Mouse (Mus musculus): ENCODE results near the gene Olfr1218.
"Not testable (repeated sequence)": the region's sequence is repeated elsewhere in the genome, so short reads cannot be mapped to it uniquely, and the experiment has no call there.

Gene Olfr1218

DNA sequence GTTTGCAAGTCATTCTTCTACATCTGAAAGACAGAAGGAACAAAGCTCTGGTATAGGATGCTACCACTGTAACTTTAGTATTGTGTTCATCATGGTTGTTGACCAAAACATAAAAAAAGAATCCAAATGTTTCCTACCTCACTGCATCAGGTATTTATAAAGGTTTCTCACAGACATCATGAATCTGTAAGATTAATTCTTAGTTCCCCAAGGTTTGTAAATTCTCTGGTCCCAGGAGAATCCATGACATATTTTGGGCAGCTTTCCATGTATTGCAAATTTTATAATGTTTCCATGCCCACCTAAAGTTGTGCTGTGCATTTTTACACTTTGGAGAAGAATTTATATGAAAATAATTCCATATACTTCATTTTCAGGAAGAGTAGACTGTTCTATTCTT, at the start of gene Olfr1218:
TSS of gene Olfr1218 (minus strand) at position 101 of the 400 bp plus-strand sequence.
- no peak for DNase-seq (ENCODE audit: low read depth, low spot score)

DNA sequence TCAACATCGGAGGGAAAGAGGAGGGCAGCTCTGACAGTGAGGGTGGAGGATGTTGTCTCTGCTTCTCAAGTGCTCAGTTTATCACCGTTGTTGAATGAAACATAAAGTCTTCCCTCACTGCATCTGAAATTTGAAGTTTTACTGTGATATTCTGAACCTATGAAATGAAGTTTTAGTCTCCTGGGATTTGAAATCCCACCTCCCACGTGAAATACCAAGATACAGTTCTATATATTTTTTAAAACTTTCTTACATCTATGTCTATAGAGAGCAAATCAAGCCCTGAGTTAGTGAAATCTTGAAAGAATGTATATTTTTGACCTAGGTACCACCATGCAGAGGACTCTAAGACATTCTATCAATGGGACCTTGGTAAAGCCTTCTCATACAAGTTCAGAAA, 45.7 kb upstream of the Olfr1218 start, which contains the start of gene Olfr1220:
TSS of gene Olfr1220 (minus strand) at position 101 of the 400 bp plus-strand sequence.
- DNase-seq (ENCODE audit: low read depth, low spot score): no peak

DNA sequence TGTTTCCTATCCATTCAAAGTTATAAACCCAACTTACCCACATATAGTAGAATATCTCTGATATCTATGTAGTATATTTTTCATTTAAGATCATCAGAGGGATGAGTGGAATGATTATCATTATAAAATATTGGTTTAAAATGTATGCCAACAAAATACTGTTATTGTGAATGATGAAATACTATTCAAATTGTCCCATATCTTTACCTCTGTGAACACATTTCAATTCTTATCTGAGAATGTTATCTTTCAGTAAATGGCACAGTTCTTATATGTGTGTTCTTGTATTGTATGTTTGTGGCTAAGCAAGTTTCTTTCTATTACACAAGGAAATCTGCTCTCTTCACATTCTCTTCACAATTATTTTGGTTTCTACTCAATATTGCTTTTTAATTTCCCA, 44.7 kb upstream of the Olfr1218 start:
- no peak for DNase-seq (ENCODE audit: low read depth, low spot score)

DNA sequence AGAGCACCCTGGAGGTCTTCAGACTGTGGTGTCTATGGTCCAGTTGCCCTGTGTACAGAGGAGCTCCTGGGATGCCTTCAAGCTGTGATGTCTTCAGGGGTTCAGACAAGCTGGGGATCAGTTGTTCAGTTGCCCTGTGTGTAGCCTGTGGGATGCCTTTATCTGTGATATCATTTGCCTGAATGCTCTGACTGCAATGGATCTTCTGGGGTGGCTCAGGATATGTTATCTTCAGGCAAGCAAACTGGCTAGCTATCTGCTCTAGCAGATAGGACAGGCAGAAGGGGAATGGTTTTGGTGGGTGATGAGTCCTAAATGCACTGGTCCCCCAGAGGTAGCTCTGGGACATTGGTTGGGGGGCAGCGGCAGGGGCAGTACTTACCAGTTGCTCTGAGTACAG, 32.9 kb upstream of the Olfr1218 start:
- no peak for DNase-seq (ENCODE audit: low read depth, low spot score)

DNA sequence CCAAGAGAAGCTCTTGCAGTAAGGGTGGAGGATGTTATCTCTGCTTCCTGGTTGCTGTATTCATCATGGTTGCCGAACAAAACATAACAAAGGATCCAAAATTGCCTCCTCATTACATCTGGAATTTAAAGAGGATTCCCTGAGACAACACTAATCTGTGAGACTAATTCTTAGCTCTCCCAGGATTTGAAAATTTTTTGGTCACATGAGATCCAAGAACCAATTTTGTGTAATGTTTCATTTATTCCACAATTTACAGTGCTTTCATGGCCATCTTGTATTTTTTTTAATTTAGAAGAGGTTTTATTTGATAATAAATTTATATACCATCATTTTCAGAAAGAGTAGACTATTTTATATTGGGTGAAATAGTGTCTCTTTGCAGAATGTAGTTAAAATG, 22.4 kb upstream of the Olfr1218 start, which contains the start of gene Olfr1219:
TSS of gene Olfr1219 (minus strand) at position 101 of the 400 bp plus-strand sequence.
- no peak for DNase-seq (ENCODE audit: low read depth, low spot score)

DNA sequence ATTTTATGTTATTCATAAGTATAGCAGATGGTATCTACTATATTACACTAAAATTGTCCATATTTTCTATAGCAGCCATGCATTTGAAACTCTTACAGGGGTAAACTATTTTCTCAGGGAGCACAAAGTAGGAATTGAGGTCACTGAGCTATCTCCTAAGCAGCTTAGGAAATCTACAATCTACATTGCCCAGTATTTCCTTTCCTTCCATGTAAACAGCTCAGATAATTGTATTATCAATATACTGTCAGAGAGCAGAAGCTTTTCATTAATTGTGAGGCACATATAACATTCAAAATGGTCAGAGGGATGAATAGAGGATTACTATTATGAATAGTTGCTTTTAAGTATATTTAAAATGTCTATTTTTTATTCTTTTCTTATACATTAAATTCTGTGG, 20.5 kb upstream of the Olfr1218 start:
- no peak for DNase-seq (ENCODE audit: low read depth, low spot score)

DNA sequence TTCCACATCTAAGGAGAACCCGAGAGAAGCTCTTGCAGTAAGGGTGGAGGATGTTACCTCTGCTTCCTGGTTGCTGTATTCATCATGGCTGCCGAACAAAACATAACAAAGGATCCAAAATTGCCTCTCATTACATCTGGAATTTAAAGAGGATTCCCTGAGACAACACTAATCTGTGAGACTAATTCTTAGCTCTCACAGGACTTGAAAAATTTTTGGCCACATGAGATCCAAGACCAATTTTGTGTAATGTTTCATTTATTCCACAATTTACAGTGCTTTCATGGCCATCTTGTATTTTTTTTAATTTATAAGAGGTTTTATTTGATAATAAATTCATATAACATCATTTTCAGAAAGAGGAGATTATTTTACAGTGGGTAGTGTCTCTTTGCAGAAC, 29.0 kb downstream of the Olfr1218 start, which contains the start of gene Olfr1217:
TSS of gene Olfr1217 (minus strand) at position 101 of the 400 bp plus-strand sequence.
- DNase-seq (ENCODE audit: low read depth, low spot score): no peak

DNA sequence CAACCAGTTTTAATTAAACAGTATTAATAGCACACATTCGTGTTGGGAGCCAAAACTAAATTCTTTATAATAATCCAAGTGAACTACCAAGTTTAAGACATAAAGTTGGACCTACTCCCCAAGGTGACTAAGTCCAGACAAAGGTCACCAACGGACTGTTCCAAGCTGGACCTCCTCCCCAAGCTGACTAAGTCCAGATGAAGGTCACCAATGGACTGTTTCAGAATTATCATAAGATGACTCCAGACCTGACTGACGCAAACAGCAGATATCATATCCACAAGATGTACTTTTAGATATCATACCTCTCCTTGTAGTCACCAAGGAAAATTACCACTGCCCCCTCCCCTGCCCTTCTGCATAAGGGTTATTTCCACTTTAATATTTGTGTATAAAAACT, 39.6 kb downstream of the Olfr1218 start:
- DNase-seq (ENCODE audit: low read depth, low spot score): not testable (repeated sequence)

DNA sequence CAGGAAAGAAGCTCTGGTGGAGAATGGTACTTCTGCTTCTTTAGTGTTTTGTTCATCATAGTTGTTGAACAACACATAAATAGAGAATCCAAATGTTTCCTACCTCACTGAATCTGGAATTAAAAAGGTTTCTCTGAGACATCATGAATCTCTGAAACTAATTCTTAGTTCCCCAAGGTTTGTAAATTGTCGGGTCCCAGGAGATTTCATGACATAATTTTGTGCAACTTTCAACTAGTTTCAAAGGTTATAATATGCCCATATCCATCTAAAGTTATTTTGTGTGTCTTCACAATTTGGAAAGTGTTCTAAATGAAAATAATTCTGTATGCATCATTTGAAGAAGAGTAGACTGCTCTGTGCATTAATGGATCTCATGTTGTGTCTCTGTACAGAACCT, 42.7 kb downstream of the Olfr1218 start, which contains the start of gene Olfr1216:
TSS of gene Olfr1216 (minus strand) at position 101 of the 400 bp plus-strand sequence.
- no peak for DNase-seq (ENCODE audit: low read depth, low spot score)

DNA sequence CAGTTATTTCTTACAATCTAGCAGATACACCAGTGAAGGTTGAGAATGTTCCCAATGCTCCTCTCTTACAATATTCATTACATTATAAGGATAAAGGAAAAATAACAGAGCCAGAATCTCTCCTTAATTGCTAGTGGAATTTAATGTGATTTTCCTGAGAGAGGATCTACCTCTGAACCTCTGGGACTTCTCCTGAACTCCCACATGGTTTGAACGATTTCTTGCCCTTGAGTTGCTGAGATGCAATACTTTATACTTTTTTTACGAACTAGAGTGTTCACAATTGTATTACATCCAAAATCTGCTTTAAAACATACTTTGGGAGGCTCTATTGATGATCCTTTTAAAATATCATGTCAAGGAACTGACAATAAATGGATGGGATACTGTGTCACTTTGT, 54.1 kb downstream of the Olfr1218 start, which contains the start of gene Olfr1215:
TSS of gene Olfr1215 (minus strand) at position 101 of the 400 bp plus-strand sequence.
- no peak for DNase-seq (ENCODE audit: low read depth, low spot score)

Data from embryo, embryonic 11.5 days (tissue).